Mouse (Mus musculus) bone marrow macrophage, adult 2 months (primary cell): Measurements from ENCODE around the gene Ccdc126.

Source experiments
- CTCF ChIP-seq: IDR thresholded peaks from 2 replicates; pipeline ENCODE4 v1.5.1; 2012; ENCODE audit warnings: low read depth, mild to moderate bottlenecking, low read length, moderate library complexity
- POLR2A ChIP-seq: IDR thresholded peaks from 2 replicates; pipeline ENCODE4 v1.6.1; 2012; ENCODE audit warnings: mild to moderate bottlenecking, low read depth, low read length, borderline replicate concordance

DNA sequence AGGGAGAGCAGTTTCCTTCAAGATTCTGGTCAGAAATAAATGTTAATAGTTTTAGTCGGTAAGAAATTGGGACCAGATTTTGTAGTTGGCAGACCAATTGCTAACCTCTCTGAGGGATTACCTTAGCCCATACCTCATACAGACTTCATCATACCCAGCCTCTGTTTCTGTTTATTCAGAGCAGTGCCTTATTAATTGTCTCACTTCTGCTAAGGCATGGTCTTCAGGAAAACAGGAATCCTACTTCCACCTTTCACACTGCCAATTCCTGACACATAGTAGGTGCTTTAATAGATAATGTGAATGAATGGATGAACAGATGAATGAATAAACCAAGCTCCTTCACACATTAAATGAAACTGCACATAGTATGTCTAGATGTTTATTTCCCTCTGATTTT, 6.2 kb downstream of the Ccdc126 start:
- TF ChIP-seq CTCF (no peak), POLR2A (no peak)
